Mouse (Mus musculus): ENCODE data around the gene Wnt10a. TPM values are rescaled to one million over a fixed set of nuclear protein-coding genes. Genes with fewer than 3 reads are reported as not detected.
A peak's percentile ranks its signal among the peaks of the same experiment; 100 is the strongest.

Gene Wnt10a
- polyA plus RNA-seq, 1 experiment from 2014 or later = 0.18 TPM

DNA sequence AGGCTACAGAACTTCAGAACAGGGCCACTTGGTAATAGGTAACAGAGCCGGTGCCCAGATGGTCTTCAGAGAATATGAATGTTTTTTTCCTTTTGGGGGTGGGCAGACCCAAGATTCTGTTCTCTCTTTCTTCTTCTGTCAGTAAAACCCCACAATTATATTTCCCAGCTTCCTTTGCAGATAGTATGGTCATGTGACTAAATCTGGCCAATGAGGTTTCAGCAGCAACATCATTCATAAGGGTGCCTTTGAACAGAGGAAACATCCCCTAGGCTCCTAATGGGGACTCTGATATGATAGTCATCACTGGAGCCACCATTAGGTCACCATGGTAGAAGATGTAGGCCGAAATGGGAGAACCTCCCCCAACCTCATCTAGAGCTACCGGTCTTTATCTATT is 38.5 kb upstream of the Wnt10a start:
- H3K4me1 ChIP-seq (ENCODE audit: insufficient read depth) = peaks cover 7% of the 10 kb centered on the region
- no peak overlapping the region for H3K9ac ChIP-seq (replicated peaks)
- WGBS (ENCODE audit: insufficient replicate concordance) = 85% methylated on average over 3 of the region's 3 CpGs
- no peaks in the 10 kb centered on the region for H3K27me3 ChIP-seq (ENCODE audit: insufficient read depth, low read length)
- H3K4me3 ChIP-seq (ENCODE audit: low read depth, low read length) = no peak overlapping the region
- no peak for ATAC-seq
- H3K4me2 ChIP-seq (ENCODE audit: low read depth, low read length) = no peak overlapping the region
- H3K27ac ChIP-seq (ENCODE audit: low read depth) = no peak overlapping the region
- TF ChIP-seq EP300 (IDR thresholded peaks at IDR 0.05; ENCODE audit: low read depth) = no peak
- no peak for TF ChIP-seq CTCF (IDR thresholded peaks at IDR 0.05; ENCODE audit: low read depth)
- H3K9me3 ChIP-seq (ENCODE audit: low read length) = no peaks in the 10 kb centered on the region
- no peaks in the 10 kb centered on the region for H3K36me3 ChIP-seq (replicated peaks; ENCODE audit: insufficient read depth, low read length)
- no peak for DNase-seq

DNA sequence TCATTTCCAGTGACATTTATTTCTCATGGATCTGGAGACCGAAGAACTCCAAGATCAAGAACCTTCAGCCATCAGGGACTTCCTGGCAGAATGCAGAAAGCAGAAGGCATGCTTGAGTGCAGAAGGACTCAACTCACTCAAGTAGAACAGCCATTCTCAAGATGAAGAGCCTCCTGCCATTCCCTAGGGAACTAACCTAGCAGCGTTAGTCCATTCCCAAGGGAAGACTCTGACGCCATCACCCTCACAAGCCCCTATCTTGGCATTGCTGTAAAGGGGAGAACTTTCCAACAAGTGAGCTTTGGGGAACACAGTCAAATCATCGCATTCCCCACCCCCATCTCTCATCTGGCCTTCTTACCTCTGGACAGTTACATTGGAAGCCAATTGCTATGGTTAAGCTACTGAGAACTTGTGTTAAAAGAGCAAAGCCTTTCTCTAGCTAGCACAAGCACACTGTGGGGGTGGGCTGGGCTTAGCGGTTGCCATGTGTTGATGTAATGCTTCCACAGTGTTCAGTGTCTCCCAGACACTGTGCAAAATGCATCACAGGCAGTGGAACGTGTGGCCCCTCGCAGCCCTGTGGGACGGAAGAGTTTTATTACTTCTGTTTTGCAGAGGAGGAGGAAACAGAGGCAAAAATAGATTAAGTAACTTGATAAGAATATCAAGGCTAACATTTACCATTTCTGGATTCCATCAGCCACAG is 37.9 kb upstream of the Wnt10a start:
- Histone ChIP-seq H3K9ac (replicated peaks) (no peak overlapping the region), H3K4me3 (ENCODE audit: low read depth, low read length) (no peak overlapping the region), H3K36me3 (replicated peaks; ENCODE audit: insufficient read depth, low read length) (no peaks in the 10 kb centered on the region), H3K4me2 (ENCODE audit: low read depth, low read length) (no peak overlapping the region), H3K9me3 (ENCODE audit: low read length) (no peaks in the 10 kb centered on the region), H3K4me1 (ENCODE audit: insufficient read depth) (peaks cover 7% of the 10 kb centered on the region), H3K27me3 (ENCODE audit: insufficient read depth, low read length) (no peaks in the 10 kb centered on the region), H3K27ac (ENCODE audit: low read depth) (no peak overlapping the region)
- TF ChIP-seq EP300 (IDR thresholded peaks at IDR 0.05; ENCODE audit: low read depth) (no peak), CTCF (IDR thresholded peaks at IDR 0.05; ENCODE audit: low read depth) (no peak)
- 60% methylated on average over 8 of the region's 8 CpGs for WGBS (ENCODE audit: insufficient replicate concordance)
- no peak for DNase-seq
- no peak for ATAC-seq

DNA sequence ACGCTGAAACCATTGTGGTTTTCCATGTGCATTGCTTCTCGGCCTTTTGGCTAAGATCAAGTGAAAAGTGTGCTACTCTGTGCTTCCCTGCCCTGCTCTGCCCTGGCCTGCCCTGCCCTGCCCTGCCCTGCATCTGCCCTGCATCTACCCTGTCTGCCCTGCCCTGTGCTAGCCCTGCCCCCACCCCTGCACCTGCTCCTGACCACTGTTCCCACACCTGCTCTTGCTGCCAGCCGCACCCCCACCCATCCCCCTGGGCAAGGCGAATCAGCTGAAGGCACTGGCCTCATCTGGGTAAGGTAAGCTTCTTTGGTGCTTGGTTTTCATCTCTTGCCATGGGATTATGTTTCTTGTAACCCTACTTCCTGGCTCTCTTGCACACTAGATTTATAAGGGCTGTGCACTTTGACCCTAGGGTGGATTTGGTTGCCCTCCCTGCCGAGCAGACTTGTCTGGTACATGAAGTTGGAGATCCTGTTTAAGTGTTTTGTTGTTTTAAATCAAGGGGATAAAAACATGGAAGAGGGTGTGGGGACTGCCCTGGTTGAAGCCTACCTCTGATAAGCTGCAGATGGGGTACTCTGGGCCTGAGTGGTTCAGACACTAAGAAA is 37.0 kb upstream of the Wnt10a start:
- no peaks in the 10 kb centered on the region for H3K36me3 ChIP-seq (replicated peaks; ENCODE audit: insufficient read depth, low read length)
- DNase-seq (no peak), ATAC-seq (no peak)
- H3K4me1 ChIP-seq (ENCODE audit: insufficient read depth) = peaks cover under 1% of the 10 kb centered on the region; the same call in 1 of the 2 replicates
- H3K9me3 ChIP-seq (ENCODE audit: low read length) = no peaks in the 10 kb centered on the region
- no peak overlapping the region for H3K27ac ChIP-seq (ENCODE audit: low read depth)
- 58% methylated on average over 5 of the region's 5 CpGs for WGBS (ENCODE audit: insufficient replicate concordance)
- H3K4me3 ChIP-seq (ENCODE audit: low read depth, low read length) = no peak overlapping the region
- no peak overlapping the region for H3K9ac ChIP-seq (replicated peaks)
- no peak for TF ChIP-seq EP300 (IDR thresholded peaks at IDR 0.05; ENCODE audit: low read depth)
- no peak for TF ChIP-seq CTCF (IDR thresholded peaks at IDR 0.05; ENCODE audit: low read depth)
- H3K4me2 ChIP-seq (ENCODE audit: low read depth, low read length) = no peak overlapping the region
- H3K27me3 ChIP-seq (ENCODE audit: insufficient read depth, low read length) = no peaks in the 10 kb centered on the region

DNA sequence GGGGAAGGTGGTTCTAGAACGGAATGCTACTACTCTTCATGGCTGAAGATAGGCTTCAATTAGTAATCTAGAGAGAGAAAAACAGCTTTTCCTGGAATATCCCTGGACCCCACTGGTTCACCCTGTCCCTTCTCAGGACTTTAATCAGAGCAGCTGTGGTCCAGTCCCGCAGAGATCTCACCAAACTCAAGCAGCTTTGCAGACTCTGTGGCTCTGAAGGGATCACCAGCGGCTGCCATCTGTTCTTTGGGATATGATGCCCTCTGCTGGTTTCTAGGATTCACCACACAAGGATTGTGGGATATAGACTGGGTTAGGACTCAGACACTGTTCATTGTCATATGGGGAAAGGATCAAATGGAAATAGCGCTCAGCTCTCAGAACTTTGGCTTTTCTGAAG is 31.5 kb upstream of the Wnt10a start:
- Histone ChIP-seq H3K4me1 (ENCODE audit: insufficient read depth) (no peaks in the 10 kb centered on the region), H3K36me3 (replicated peaks; ENCODE audit: insufficient read depth, low read length) (no peaks in the 10 kb centered on the region), H3K27ac (ENCODE audit: low read depth) (no peak overlapping the region), H3K4me3 (ENCODE audit: low read depth, low read length) (no peak overlapping the region), H3K27me3 (ENCODE audit: insufficient read depth, low read length) (peaks cover 13% of the 10 kb centered on the region), H3K9me3 (ENCODE audit: low read length) (no peaks in the 10 kb centered on the region), H3K4me2 (ENCODE audit: low read depth, low read length) (no peak overlapping the region), H3K9ac (replicated peaks) (no peak overlapping the region)
- WGBS (ENCODE audit: insufficient replicate concordance) = 25% methylated on average over 4 of the region's 4 CpGs
- peak; percentile 81 for TF ChIP-seq CTCF (IDR thresholded peaks at IDR 0.05; ENCODE audit: low read depth)
- no peak for TF ChIP-seq EP300 (IDR thresholded peaks at IDR 0.05; ENCODE audit: low read depth)
- no peak for DNase-seq
- ATAC-seq = peak; percentile 73

DNA sequence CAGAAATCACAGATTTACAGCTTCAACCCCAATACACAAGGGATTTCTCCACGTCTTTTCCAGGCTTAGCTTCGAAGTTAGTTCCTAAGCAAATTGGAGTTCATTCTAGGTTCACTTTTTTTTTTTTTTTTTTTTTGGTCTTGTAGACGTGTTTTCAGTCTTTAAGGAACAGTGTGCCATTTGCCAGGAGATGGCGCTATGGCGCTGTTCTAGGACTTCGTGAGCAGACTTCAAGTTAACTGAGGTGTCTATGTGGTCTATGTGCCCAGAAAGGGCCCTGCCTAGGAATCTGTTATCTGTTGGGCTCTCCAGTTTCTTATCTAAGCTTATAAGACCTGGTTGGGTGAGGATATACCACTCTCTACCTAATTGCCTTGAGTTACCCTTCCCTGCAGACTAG is 28.2 kb upstream of the Wnt10a start:
- peak; percentile 77 for DNase-seq
- Histone ChIP-seq H3K4me2 (ENCODE audit: low read depth, low read length) (no peak overlapping the region), H3K27me3 (ENCODE audit: insufficient read depth, low read length) (peaks cover 22% of the 10 kb centered on the region), H3K36me3 (replicated peaks; ENCODE audit: insufficient read depth, low read length) (no peaks in the 10 kb centered on the region), H3K27ac (ENCODE audit: low read depth) (no peak overlapping the region), H3K4me1 (ENCODE audit: insufficient read depth) (no peaks in the 10 kb centered on the region), H3K9me3 (ENCODE audit: low read length) (no peaks in the 10 kb centered on the region), H3K9ac (replicated peaks) (no peak overlapping the region), H3K4me3 (ENCODE audit: low read depth, low read length) (no peak overlapping the region)
- TF ChIP-seq EP300 (IDR thresholded peaks at IDR 0.05; ENCODE audit: low read depth) (no peak), CTCF (IDR thresholded peaks at IDR 0.05; ENCODE audit: low read depth) (peak; percentile 70)
- ATAC-seq = no peak
- WGBS (ENCODE audit: insufficient replicate concordance) = 3% methylated on average over 6 of the region's 6 CpGs

DNA sequence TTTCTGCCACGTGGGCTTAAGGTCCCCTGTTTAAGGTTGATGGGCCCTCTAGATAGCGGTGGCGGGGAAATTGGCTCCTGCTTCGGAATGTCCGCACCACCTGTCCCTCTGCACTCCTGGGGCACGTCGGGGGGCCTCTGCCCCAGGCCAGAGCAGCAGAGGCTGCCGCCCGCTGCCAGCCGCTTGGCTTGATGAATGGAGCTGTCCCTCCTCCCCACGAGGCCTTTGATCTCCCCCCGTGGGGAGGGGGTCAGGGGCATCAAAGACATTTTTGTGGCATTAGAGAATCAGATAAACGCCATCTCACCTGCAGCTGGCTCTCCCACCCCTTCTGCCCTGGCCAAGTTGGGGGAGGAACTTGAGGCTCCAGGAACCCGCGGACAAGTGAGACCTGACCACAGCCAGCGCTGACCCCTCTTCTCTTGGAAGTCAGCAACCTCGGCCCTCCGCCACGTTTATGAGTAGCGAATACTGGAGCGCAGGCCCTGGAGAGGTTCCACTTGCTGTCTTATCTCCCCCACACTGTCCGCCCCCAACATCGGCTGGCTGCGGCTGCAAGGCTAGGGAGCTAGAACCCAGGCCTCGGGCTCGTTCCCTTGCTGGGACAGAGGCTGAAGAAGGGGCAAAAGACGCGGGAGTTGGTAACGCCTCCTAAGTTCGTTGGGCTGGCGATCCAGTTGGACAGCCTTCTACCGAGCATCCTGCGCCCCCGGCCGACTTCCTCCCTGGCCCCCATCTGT is 20.4 kb upstream of the Wnt10a start:
- Histone ChIP-seq H3K36me3 (replicated peaks; ENCODE audit: insufficient read depth, low read length) (no peaks in the 10 kb centered on the region), H3K27ac (ENCODE audit: low read depth) (no peak overlapping the region), H3K4me2 (ENCODE audit: low read depth, low read length) (peak overlapping the region; percentile 61; the same call in 1 of the 2 replicates), H3K4me3 (ENCODE audit: low read depth, low read length) (no peak overlapping the region), H3K9me3 (ENCODE audit: low read length) (no peaks in the 10 kb centered on the region), H3K27me3 (ENCODE audit: insufficient read depth, low read length) (peaks cover 78% of the 10 kb centered on the region), H3K4me1 (ENCODE audit: insufficient read depth) (peaks cover 5% of the 10 kb centered on the region; the same call in 1 of the 2 replicates), H3K9ac (replicated peaks) (no peak overlapping the region)
- DNase-seq (no peak), ATAC-seq (no peak)
- WGBS (ENCODE audit: insufficient replicate concordance) = 3% methylated on average over 33 of the region's 35 CpGs
- no peak for TF ChIP-seq CTCF (IDR thresholded peaks at IDR 0.05; ENCODE audit: low read depth)
- TF ChIP-seq EP300 (IDR thresholded peaks at IDR 0.05; ENCODE audit: low read depth) = no peak

Data from liver, postnatal 0 days (tissue).